Mouse (Mus musculus): ENCODE results near the gene Izumo1.
A peak's percentile ranks its signal among the peaks of the same experiment; 100 is the strongest.
"Not testable (repeated sequence)": the region's sequence is repeated elsewhere in the genome, so short reads cannot be mapped to it uniquely, and the experiment has no call there.

The Izumo1 gene

DNA sequence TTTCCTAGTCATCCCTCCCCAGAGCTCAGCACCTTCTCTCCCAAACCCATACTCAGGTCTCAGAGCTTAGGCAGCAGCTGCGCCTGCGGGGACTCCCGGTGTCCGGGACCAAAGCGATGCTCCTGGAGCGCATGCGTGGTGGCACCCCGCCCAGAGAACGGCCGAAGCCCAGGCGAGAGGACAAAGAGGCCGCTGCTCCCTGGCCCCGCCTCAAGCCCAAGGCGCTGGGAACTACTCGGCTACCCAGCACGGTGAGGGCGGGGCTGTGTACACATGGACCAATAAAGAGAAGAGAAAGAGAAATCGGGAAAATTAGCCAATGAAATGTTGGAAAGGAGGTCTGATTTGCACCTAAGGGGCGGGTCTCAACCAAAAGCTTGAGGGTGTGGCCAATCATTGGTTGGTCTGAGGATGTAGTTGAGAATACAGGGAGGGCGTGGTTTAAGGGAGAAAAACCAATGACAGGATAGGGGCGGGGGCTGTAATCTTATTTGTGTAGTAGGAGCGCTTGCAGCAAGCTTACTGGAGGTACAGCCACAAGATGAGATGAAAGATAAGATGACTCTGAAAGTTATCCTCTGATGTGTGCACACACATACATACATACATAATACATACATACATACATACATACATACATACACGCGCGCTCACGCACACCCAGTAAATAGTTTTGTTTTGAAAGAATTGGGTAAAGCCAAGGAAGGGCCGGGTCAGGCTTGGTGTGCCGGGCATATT lies 22.0 kb downstream of the Izumo1 start:
- peak; percentile 58 to 68 for DNase-seq

DNA sequence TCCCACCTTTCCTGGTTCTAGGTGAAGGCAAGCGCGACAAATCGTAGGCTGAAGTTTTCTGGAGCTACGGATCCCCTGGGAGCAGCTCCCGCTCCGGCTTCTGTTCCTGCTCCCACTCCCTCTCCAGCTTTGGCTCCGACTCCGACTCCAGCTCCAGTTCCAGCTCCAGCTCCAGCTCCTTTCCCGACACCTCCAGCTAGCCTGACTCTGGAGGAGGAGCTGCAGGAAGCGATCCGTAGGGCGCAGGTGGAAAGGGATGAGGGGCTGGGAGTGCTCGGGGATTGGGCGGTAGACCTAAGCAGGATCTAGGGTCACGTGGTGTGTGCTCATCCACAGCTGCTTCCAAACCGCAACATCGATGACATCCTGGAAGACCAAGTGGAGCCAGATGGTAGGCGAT lies 22.6 kb downstream of the Izumo1 start:
- no peak for DNase-seq

DNA sequence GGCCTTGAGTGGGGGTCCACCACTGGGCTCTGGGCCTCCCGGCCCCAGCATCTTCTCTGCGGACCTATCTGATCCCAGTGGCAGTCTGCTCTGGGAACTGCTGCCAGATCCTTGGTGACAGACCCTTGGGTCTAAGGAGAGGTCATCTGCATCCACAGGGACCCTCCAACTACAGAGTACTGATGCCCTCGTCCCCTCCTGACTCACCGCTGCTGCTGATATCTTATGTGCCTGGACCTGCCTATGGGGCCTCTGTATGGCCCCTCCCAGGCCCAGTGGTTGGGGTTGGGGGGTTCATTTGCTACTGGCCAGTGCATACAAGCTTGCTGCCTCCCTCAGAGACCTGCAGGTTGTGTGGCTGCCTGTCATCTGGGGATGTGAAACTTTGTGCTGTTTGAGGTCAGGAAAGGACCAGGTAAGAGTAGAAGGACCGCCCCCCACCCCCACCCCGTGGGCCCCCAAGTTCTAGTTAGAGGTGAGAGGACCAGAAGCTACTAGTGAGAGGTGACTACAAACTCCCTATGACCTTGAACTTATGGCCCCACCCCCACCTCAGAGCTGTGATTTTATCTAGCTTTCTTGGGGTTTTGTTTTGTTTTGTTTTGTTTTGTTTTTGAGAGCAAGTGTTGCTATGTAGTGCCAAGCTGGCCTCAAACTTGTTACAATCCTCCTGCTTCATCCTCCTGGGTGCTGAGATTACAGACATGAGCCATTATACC lies 23.4 kb downstream of the Izumo1 start:
- no peak for DNase-seq

DNA sequence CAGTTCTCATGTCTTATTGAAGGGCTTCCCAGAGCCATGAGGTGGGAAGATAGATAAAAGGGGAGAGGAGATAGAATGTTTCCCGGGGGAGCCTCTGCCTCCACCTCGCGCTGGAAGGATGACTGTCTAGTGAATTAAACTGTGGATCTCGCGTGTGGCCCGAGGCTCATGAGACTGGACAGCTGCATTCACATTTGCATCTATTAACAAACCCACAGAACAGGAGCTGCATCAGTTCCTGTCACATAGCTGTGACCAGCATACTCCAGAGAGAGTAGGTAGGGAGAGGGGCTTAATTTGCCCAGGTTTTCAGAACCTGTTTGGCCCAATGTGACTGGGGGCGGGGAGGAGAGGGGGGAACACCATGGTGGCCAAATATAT lies 24.0 kb downstream of the Izumo1 start:
- DNase-seq, result no peak

DNA sequence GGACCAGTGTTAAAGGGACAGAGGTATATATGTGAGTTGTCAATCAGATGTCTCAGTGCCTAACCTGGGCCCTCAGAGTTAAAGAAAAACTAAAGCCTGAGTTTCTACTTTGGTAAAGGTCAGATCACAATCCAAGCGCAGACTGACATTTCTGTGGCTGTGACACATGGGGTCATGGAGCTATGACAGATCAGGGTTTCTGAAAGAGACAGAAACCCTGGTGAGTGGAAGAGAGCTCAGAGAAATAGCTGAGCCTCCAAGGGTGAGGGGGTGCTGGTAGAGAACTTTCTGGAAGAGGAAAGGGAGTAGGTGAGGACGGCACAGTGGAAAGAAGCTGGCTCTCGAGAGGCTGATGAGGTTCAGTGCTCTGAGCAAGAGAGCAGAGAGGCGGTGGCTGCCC lies 25.1 kb downstream of the Izumo1 start:
- DNase-seq, result no peak

DNA sequence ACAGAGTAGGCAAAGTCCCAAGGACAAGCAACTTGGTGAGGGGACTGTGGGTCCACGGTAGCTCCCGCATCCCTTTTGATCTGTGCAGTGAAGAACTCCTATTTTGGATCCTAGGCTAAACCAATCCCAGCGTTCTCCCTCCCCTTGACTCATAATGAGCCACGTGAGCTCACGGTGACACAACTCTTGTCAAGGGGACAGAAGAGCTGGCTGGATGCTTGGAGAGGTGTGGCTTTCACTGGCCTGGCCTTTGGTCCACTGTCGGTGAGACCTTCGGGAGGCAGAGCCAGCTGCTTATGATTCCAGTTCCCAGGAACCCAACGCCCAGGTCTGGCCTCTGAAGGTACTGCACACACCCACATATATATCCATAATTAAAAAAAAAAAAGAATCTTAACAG lies 27.7 kb downstream of the Izumo1 start:
- DNase-seq, result no peak

DNA sequence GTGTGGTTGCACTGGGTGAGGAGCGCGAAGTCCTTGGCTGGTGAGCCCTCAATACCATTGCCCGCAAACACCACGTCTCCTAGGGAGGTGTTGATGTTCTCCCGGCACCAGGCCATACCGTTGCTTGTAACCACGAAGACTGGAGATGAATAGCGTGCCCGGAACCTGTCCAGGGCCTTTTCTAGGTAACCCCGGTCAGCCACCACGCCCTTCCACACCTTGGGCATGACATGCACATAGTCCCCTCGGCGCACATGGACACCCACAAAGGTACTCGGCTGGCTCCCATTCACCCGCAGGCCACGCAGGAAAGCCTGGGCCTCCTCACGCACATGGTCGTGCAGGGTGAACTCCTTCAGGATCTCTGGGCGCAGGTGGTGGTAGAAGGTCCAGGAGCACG lies 28.9 kb downstream of the Izumo1 start:
- not testable (repeated sequence) for DNase-seq

DNA sequence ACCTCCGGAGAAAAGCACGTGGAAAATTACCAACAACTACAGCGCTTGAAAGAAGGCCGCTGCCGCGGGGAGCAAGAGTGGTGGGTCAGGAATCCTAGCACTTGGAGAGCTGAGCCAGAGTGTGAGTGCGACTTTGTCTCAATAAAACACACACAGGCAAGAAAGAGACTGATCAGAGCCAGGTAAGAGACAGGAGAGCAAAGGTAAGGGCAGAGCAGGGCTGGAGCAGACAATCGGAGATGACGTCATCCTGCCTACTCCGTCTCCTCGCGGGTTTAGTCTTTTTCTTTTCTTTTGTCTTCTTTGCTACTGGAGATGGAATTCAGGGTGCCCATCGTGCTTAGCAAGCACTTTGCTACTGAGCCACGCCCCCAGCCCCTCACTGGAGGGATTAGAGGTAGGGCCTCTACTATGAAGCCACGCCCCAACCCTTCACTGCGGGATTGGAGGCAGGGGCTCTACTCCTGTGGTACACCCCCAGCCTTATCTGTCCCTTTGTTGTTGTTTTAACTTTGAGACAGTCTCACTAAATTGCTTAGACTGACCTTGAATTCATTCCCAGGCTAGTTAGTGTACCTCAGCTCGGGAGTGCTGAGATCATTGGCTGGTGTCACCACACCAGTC lies 32.9 kb downstream of the Izumo1 start:
- DNase-seq, result no peak

DNA sequence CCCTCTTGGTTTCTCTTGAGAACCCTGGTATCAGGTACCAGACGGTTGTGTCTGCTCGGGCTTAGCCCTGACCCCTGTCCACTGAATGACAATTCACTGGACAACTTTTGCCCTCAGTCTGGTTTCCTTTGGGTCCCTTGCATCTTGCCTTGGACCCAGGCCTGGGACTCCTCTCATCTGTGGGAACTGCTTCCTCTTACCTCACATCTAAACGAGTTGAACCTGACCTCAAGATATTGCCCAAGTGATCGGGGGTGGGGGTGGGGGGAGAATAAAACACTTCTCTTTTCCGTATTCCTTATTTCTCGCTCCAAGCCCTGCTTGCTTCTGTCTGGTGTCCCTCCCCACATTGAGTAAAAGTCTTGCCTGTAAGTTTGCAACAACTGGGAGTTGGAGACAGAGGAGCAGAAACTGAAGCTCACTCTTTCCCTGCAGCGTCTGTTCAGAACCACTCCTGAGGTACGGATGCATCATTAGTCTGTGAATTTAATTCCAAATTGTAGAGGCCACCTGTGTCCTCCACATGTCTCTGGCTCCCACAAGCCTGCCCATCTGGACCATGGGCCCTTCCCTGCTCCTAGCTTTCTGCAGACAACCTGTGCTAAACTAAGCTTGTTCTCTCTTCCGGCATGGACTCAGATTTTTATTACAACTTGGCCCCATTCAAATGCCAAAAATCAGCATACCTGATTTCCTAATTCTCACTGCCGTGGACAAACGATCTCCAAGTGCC lies 39.3 kb downstream of the Izumo1 start:
- DNase-seq, result no peak

DNA sequence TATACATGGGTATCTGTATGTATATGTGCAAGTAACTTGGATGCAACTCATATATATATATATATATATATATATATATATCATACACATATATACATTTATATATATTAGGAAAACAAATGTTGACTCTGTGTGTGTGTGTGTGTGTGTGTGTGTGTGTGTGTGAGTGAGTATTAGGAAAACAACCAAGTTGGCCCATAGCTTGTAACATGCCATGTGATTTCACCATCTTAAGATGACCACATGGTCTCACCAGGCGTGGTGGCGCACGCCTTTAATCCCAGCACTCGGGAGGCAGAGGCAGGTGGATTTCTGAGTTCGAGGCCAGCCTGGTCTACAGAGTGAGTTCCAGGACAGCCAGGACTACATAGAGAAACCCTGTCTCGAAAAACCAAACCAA lies 40.1 kb downstream of the Izumo1 start:
- not testable (repeated sequence) for DNase-seq

DNA sequence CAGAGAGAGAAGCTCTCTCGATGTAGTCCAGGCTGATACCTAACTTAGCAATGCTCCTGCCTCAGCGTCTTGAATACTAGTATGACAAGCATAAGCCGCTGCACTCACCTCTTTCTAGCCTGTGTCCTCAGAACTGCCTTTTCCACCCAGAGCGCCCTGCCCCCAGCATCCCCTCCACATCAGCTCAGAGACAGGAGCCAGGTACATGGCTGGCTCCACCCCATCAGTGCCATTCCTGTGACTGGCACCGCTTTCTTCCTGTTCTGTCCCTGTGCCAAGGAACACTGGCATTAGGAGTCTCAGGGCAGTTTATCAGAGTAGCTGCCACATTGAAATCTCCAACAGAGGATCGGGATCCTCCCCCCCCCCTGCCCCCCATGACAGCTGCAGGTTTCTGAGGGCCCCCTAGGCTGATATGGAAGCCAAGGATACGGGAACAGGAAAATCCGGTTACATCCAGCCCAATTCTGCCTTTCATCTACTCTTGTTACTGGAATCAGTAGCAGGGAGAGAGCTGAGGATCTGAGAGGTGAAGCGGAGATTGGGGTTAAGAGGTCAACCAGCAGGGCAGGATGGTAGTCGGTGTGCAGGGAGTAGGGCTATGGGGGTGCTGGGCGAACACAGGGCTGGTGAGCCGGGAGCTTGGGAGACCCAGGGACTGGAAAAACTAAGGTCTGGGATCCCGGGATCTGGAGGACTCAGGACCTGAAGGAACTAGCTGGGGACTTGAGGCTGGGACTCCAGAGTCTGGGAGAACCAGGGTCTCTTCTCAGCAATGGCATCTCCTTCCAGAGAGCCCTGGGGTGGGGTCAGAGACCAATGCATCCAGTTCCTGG lies 43.9 kb downstream of the Izumo1 start:
- no peak for DNase-seq

DNA sequence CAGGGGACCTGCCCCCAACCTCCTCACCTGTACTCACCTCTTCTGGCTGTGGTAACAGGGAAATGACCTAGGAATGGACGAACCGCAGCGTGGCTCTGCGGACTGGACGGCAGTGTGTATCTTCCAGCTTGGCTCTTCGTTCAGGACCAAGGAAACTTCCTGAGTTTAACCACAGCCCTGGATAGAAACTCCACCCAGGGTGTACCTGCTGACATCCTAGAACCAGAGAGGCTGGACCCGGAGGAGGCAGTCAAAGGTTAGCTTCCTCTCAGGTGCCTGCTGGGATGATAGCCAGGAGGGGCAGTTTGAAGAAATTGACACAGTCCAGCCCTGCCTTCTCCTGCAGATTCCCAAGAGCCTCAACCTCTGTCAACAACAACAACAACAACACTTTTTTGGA lies 44.5 kb downstream of the Izumo1 start, which contains the start of gene Fut2:
Fut2 (minus strand) TSS at position 234 of the 400 bp plus-strand sequence.
- DNase-seq, result no peak

DNA sequence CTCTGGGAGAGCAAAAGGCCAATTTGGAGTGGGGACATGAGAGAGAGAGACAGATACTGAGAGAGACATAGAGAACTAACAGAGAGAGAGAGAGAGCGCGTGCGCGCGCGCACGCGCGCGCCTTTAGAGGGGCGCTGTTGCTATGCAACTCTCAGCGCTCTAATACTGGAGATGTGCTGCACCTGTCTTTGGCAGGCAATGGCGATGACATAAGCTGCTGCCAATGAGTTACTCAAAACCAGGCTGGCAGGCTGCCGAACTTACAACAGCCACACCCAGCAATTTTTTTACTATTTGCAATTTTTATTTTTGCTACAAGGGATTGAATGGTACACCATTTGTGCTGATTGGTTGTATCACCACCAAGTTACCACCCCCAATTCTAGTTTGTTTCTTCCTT lies 46.1 kb downstream of the Izumo1 start:
- no peak for DNase-seq

DNA sequence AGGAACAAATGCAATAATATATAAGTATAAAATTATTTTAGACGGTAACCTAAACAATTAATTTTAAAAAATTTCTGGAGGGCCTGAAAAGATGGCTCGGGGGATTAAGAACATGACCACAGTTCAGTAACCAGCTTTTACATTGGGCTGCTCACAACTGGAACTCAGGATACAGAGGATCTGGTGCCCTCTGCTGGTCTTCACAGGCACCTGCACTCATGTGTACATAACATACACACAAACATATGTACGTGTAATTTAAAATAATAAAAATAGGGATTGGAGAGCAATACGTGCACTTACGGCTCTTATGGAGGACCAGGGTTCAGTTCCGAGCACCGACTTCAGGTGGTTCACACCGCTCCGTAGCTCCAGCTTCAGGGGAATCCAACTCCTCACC lies 47.3 kb downstream of the Izumo1 start:
- DNase-seq, result no peak

DNA sequence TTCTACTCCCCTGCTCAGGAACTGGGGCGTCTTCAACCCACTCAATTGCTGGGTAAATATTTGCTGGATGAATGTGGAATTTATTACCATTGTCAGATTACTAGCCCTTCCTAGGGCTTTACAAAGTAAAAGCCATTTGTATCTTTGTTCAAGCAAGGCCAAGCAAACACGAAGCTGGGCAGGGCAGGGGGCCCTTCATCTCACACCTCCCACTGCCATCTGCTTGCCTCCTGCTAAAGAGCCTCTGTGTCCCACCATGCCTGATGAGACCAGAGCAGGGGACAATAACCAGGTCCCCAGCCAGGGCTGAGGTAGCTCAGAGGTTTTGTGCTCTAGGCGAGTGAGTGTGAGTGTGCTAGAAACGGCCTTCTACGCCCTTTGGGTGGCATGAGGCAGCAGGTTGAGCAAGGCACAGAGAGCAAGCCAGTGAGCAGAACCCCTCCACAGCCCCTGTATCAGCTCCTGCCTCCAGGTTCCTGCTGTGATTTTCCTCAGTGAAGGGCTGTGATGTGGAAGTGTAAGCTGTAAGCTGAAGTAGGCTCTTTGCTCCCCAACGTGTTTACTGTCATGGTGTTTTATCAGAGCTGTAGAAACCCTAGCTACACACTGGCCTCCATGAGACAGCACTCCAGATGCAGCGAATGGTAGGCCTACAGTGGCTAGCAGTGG lies 56.1 kb downstream of the Izumo1 start:
- DNase-seq, result no peak
